Mouse (Mus musculus) stomach, postnatal 0 days (tissue): Measurements from ENCODE around the gene Mrpl33.
"Not testable (repeated sequence)": the region's sequence is repeated elsewhere in the genome, so short reads cannot be mapped to it uniquely, and the experiment has no call there.

Experiments used
- CTCF ChIP-seq: IDR thresholded peaks from 2 replicates; pipeline ENCODE4 v1.5.1; 2016; ENCODE audit warnings: antibody characterized with exemption, low read depth, mild to moderate bottlenecking, moderate library complexity
- EP300 ChIP-seq: optimal IDR thresholded peaks from 2 replicates; pipeline ENCODE3; 2016; ENCODE audit warnings: antibody characterized with exemption

DNA sequence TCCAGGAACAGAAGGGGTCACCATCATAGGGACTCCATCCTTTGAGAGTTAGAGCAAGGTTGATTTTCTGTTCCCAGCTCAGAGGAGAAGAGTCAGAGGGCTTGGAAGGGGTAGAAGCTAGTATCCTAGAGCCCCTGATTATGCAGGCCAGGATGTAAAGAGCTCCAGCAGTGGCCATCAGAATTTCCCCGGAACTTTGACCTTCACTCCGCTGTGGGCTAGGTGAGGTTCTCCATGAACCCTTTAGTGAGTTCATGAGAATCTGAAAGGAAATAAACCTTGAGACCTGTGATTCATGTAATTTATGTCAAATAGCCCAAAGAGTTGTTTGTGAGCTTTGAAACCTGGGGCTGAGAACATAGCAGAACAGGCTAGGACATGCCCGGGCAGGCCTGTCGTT, 34.4 kb downstream of the Mrpl33 start:
- TF ChIP-seq CTCF, EP300: not testable (repeated sequence)
